Mouse (Mus musculus) left cerebral cortex, adult 18-20 months (tissue): Measurements from ENCODE around the gene Olfr1413. TPM values are rescaled to one million over a fixed set of nuclear protein-coding genes. Genes with fewer than 3 reads are reported as not detected.

Source experiments
- DNase-seq, 2 experiments: peaks; one replicate each; pipeline ENCODE4 v3.0.0; 2021 to 2022; ENCODE audit warnings: low spot score in 2 of 2, mixed read lengths in 1 of 2
- long read RNA-seq, 2 experiments: library from polyadenylated mRNA; stranded (forward); transcript quantifications; one replicate each; pipeline ENCODE4 v2.0.0; 2021
- total RNA-seq, 2 experiments: library from RNA; stranded (reverse); gene quantifications; 2 replicates each; pipeline ENCODE4 v1.2.3; 2021

Gene Olfr1413
- not detected for total RNA-seq
- long read RNA-seq, experiment 1 = 0 reads
- long read RNA-seq, experiment 2 = 0 reads

DNA sequence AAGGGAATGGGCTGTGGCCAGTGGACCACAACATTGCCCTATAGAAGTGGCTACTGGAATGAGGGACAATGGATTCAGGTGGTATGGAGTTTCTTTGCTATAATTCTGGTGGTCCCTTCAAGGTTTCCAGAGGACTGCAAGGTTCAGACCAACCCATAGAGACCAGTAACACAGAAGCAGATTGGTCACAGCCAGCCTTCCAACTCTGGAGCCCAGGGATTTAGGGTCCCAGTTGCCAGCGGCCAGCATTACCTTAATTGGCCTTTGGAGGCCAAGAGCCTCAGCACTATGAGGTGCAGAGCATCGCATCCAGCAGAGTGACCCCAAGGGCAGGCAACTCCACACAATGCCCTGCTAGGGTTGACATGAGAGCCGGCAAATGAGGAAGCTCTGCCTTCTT lies at the start of gene Olfr1413:
Olfr1413 (plus strand) TSS at position 301 of the 400 bp plus-strand sequence.
- DNase-seq = no peak

DNA sequence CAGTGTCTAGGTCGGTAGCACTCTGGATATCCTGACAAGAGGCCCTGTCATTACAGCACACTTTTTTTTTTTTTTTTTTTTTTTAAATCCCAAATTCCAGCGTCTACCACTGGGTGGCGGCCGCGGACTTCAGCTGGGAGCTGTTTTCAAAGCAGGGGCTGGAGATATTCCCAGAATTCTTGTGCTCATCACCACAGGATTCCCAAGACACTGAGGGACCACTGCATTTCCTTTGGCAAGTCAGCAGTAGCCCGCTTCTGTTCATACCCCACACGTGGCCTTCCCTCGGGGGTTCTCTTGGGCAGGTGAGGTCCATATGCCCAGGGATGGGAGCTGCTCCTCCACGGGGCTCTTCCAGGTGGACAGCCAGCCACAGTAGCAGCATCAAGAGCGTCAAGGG lies 49.7 kb upstream of the Olfr1413 start:
- DNase-seq = peak; percentile 49 to 56

DNA sequence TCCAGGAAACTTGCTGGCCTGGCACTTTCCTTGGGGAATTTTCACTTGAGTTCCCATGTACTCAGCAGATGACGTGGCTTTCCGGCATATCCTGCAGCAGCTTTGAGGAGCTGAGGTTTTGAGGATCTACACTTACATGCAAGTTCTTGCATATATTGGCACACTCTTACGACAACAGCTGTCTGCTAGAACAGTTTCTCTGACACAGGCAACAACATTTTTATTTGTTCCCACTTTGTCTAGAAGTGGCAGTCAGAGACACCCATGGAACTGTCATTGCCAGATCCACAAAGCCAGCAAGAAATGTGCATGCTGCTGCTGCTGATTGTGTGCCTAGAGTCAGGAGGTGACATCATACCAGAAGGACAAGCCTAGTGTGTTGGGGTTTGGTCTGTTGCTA lies 47.4 kb upstream of the Olfr1413 start:
- DNase-seq = no peak

DNA sequence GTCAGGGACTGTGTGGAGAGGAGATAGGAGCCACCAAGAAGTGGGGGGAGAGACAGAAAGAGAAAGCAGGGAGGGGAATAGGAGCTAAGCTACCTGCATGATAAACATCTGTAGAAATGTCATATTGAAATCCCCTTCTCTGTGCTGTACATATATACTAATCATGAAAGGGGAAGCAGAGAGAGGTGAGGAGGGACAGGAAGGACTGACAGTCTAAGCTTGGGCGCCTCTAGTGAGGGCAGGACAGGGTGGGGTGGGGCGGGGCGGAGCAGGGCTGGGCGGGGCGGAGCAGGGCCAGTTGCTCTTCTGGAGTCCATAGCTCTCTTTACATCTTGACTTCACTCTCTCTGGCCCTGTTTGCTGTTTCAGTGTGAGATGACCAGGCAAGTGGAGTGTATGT lies 34.1 kb upstream of the Olfr1413 start:
- no peak for DNase-seq

DNA sequence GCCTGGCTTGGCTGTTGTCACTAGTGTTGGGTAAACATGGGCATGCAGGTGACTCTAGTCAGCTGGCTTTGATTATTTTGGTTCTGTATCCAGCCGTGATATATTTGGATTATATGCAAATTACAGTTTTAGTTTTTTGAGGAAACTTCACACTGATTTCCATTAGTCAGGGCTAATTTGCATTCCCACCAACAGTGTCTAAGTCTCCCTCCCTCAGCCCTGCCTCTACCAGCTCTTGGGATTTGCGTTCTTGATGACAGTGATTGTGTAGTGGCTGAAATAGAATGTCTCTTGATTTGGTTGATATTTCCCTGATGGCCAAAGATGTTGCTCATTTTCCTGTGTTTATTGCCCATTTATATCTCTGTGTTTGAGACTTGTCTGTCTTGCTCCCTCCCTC lies 32.1 kb upstream of the Olfr1413 start:
- DNase-seq = no peak

DNA sequence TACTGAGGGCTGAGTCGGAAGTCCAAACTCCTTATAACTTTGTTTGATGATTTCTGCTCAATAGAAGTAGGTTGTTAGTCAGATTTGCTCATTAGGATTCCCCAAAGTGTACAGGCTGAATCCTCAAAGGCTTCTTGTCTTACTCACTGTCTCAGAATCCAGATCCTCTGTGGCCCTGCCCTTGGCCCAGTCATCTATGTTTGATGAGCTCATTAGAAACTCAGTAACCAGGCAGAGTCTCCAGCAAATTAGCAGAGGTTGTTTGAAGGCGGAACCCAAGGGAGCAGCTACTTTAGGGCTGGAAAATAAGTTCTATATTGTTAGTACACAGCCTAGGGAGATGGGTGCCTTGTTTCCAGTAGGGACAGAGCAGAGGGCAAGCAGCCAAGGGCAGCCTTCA lies 25.2 kb upstream of the Olfr1413 start:
- DNase-seq = no peak

DNA sequence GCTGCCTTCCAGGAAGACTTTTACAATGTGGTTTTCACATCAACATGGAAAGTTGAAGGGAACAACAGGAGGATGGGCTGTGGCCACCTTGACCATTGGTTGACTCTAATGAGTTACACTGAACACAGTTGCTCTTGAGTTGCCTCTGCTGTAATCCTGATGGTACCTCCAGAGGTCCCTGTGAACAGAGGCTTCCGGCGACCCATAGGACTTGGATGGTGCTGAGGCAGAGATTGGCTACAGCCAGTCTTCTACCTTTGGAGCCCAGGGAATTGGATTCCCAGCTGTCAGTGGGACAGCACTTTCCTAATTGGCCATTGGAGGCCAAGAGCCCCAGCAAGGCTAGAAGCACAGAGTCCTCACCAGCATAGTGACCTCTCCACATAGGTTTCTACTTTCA lies 14.4 kb downstream of the Olfr1413 start, which contains the start of gene Olfr1412:
Olfr1412 (plus strand) TSS at position 301 of the 400 bp plus-strand sequence.
- no peak for DNase-seq

DNA sequence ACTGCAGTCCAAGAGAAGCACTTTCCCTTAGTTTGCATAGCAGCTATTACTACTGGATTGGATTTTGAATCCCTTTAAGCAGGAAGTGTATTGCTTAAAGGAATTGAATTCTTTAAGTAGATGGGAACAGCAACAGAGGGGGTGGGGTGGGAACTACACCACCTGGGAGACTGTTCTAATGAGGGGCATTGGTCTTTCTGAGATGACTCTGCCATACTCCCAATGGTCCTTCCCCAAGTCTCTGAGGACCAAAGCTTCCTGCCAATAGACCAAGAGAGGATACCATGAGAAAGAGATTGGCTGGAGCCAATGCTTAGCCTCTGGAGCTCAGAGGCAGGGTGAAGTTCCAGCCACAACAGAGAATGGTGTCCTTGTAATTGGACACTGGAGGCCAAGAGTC lies 23.0 kb downstream of the Olfr1413 start, which contains the start of gene Olfr1411:
Olfr1411 (plus strand) TSS at position 301 of the 400 bp plus-strand sequence.
- DNase-seq = no peak

DNA sequence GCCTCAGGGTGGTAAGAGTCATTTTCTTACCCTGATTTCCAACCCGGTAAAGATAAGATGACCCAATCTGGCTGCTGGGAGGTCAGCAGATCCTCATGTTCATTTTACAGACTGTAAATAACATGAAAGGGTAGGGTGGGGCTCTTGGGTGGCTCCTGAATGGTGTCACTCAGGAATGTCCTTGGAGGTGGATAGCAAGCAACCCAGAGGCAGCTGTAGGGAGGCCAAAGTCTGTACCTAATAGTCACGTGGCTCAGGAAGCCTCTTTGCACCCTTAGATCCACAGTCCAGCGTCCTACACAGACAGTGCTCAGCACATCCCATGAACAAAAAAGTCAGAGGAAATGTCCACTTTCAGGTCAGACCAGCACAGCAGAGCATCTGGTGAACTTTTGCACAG lies 24.9 kb downstream of the Olfr1413 start:
- DNase-seq = no peak

DNA sequence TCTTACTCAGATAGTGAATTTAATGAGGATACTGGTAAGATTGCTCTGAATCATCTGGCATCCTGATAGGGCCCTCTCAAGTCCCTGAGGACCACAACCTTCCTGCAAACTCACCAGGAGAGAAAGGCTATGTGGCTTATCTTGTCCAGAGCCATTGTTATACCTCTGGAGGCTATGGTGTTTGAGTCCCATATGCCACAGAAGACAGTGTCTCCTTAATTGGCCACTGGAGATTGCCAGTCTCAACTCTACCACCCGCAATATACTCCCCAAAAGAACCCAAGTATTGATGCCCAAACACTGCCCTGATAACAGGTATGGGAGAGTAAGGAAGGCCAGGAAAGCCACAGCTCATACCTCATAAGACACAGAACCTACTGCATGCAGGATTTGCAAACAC lies 34.4 kb downstream of the Olfr1413 start, which contains the start of gene Olfr1410:
Olfr1410 (plus strand) TSS at position 301 of the 400 bp plus-strand sequence.
- DNase-seq = no peak

DNA sequence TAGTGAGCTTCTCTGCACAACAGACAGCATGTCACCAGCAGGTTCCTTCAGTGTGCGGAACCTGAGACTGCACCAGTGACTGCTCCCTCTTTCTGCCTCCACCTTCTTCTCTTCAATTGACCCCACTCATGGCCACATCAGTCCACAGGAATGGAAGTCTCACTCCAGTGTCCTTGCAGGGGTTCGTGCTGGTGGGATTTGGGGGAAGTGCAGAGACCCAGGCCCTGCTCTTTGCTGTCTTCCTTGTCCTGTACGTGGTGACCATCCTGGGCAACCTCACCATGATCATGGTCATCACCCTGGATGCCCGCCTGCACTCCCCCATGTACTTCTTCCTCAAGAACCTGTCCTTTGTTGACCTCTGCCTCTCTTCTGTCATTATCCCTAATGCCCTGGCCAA lies 36.6 kb downstream of the Olfr1413 start:
- DNase-seq = no peak

DNA sequence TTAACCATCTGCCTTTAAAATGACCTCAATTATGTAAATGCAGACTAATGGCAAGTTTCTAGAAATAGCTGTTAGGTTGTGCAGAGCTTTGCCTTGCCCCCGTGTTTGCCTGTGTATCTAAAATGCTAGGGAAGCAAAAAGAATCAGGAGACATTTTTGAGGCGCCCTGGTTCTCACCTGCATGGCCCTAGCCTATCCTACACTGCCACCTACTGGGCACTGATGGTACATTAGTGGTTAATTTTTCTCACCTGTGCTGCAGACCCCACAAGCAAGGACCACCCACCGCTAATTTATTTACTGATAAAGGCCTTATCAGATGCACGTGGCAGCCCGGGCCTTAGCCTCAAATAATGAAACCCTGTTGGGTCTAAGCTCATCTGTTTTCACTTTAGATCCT lies 39.9 kb downstream of the Olfr1413 start:
- peak; percentile 63 to 71 for DNase-seq

DNA sequence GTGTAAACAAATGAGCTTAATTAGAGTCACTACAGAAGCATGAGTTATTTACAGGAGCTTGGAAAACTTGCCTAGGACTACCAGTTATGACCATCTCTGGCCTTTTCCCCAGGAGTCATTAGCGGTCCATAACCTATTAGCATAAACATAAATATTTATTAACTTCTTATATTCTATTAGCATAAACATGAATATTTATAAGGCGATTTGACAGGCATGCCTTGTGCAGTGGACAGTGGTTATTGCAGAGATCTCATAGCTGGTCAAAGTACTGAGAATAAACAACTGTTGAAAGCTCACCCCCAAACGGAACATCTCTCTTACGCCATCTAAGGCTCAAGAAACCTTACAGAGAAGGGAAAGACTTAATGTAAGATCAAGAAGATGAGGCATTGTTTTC lies 42.1 kb downstream of the Olfr1413 start:
- no peak for DNase-seq

DNA sequence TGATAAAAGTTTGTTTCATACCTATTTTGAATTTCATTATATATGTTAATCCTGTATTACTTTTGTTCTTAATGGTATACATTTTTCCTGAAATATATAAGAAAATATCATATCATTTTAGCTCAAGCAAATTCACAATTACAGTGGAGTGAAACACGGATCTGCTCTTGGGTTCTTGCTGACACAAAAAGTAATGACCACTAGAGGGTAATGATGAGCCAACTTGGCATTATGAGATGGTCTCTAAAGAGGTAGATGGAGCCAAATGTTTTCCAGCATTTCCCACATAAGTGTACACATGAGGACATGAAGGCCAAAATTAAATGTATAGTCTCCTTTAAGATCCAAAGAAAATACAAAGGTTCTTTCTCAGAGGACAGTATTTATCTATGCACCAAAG lies 43.4 kb downstream of the Olfr1413 start:
- no peak for DNase-seq

DNA sequence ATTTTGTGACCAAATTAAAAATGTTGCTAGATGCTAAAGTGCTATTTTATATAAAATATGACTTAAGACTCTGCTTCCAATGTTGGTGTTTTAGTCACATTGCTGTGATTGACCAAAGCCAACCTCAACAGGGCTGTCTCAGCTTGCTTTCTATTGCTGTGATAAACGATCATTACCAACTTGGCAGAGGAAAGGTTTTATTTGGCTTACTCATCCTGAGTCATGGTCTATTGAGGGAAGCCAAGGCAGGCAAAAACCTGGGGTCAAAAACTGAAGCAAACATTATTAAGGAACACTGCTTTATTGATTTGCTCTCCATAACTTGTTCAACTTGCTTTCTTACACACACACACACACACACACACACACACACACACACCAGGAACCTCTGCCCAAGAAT lies 44.9 kb downstream of the Olfr1413 start:
- DNase-seq = no peak

DNA sequence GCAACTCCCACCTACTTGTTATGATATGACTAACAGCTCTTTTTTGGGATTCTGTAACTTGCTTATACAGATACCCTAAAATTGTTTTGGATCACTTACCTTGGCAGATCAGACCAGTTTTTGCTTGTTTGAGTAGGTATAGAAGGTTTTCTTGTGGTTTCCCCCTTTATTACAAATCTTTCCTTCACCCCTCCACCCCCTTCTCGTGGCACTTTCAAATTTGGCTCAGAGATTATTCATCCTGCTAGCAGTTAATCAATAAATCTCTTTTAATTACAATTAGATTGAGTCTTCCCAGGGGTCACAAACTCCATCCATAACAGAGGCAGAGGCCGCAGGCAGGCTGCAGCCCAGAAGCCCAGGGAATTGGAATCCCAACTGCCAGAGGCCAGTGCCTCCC lies 46.4 kb downstream of the Olfr1413 start, which contains the start of gene Olfr12:
Olfr12 (plus strand) TSS at position 301 of the 400 bp plus-strand sequence.
- DNase-seq = no peak

DNA sequence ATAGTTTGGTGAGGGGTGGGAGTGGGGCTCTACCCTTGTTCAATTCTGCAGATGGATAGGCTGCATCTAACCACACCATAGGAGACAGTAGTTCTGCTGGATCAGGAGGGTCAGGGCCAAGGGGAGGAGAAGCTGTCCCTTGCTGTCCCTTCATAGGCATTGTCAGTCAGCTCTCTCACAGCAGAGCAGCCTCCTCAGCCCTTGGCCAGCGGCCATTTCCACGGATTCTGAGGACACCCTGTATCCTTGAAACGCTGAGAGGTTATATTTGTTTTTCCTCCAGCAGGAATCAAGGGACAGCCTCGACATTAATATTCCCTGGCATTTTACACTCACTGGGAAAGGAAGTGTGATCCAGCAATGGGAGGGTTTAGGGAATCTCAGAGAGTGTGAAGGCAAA lies 47.2 kb downstream of the Olfr1413 start:
- DNase-seq = no peak

Other genes with a start within 250 kb of the Olfr1413 start
- 100 to 1,000 TPM; 222 to 250 TPM for gene Ndufa10, start 97.5 kb upstream of the Olfr1413 start, total RNA-seq
- gene Olfr1416, start 86.2 kb upstream of the Olfr1413 start, total RNA-seq = not detected
- not detected for gene Olfr1415, start 75.2 kb upstream of the Olfr1413 start, total RNA-seq
- gene Olfr1414, start 52.7 kb upstream of the Olfr1413 start, total RNA-seq = not detected
- gene Olfr1412, start 14.5 kb downstream of the Olfr1413 start, total RNA-seq = not detected
- not detected for gene Olfr1411, start 23.1 kb downstream of the Olfr1413 start, total RNA-seq
- not detected for gene Olfr1410, start 34.5 kb downstream of the Olfr1413 start, total RNA-seq
- gene Olfr12, start 46.5 kb downstream of the Olfr1413 start, total RNA-seq = not detected
- gene Cops9, start 70.7 kb downstream of the Olfr1413 start, total RNA-seq = 100 to 1,000 TPM; 214 to 225 TPM
- not detected for gene Otos, start 77.5 kb downstream of the Olfr1413 start, total RNA-seq